Mouse (Mus musculus) megakaryocyte, embryonic 14.5 days (primary cell): Measurements from ENCODE around the gene Ptpra. TPM values are rescaled to one million over a fixed set of nuclear protein-coding genes. Genes with fewer than 3 reads are reported as not detected.

Experiments
- H3K27me3 ChIP-seq: replicated peaks from 2 replicates; pipeline ENCODE3; 2012; ENCODE audit warnings: inconsistent platforms
- H3K36me3 ChIP-seq: replicated peaks from 2 replicates; pipeline ENCODE3; 2012; ENCODE audit warnings: low read length, inconsistent platforms, mixed read lengths
- H3K4me1 ChIP-seq: 2 replicates; pipeline ENCODE4 v1.6.1; 2012; ENCODE audit warnings: inconsistent platforms
- H3K4me3 ChIP-seq: replicated peaks from 2 replicates; pipeline ENCODE3; 2012; ENCODE audit warnings: moderate library complexity, mild to moderate bottlenecking, inconsistent platforms
- H3K9me3 ChIP-seq: 2 replicates; pipeline ENCODE4 v1.6.1; 2012; ENCODE audit warnings: inconsistent platforms
- FLI1 ChIP-seq: IDR thresholded peaks from 2 replicates; pipeline ENCODE4 v1.6.1; 2012; ENCODE audit warnings: low read length, inconsistent platforms, mixed read lengths
- GATA1 ChIP-seq: IDR thresholded peaks from 3 replicates; pipeline ENCODE4 v1.6.1; 2012; ENCODE audit warnings: mixed read lengths, low read length, inconsistent platforms, borderline replicate concordance
- polyA plus RNA-seq: library from polyadenylated mRNA; stranded (reverse); fragments of >175 nt; gene quantifications from 2 replicates; pipeline ENCODE4 v1.2.3, GENCODE M21; 2012; ENCODE audit warnings: low replicate concordance; ENCODE audit not compliant: insufficient read depth

Gene Ptpra
- polyA plus RNA-seq, 1 experiment: 14.1 TPM

- peaks cover 52% of the 10 kb centered on the region for H3K4me1 ChIP-seq
- H3K36me3 ChIP-seq: peaks cover 38% of the 10 kb centered on the region
- H3K9me3 ChIP-seq: no peaks in the 10 kb centered on the region
- TF ChIP-seq GATA1 (no peak), FLI1 (no peak)
- peaks cover 20% of the 10 kb centered on the region for H3K27me3 ChIP-seq
- no peak overlapping the region for H3K4me3 ChIP-seq
Observed at GRCm38 (mm10) chr2:130588373-130588772, 138.3 kb downstream of the Ptpra start.

GRCm38 (mm10) chr2:130589157-130589556 lies 139.1 kb downstream of the Ptpra start:
- Histone ChIP-seq H3K36me3 (peaks cover 41% of the 10 kb centered on the region), H3K4me3 (no peak overlapping the region), H3K9me3 (no peaks in the 10 kb centered on the region), H3K27me3 (peaks cover 12% of the 10 kb centered on the region), H3K4me1 (peaks cover 44% of the 10 kb centered on the region)
- TF ChIP-seq FLI1 (no peak), GATA1 (no peak)

- peaks cover 6% of the 10 kb centered on the region for H3K27me3 ChIP-seq
- H3K4me1 ChIP-seq: peaks cover 38% of the 10 kb centered on the region
- H3K4me3 ChIP-seq: no peak overlapping the region
- no peak for TF ChIP-seq FLI1
- no peak for TF ChIP-seq GATA1
- H3K36me3 ChIP-seq: peaks cover 45% of the 10 kb centered on the region
- no peaks in the 10 kb centered on the region for H3K9me3 ChIP-seq
Observed at GRCm38 (mm10) chr2:130589761-130590160, 139.7 kb downstream of the Ptpra start.

- H3K36me3 ChIP-seq: peaks cover 57% of the 10 kb centered on the region
- TF ChIP-seq GATA1 (no peak), FLI1 (no peak)
- H3K27me3 ChIP-seq: peaks cover under 1% of the 10 kb centered on the region
- H3K4me1 ChIP-seq: peaks cover 30% of the 10 kb centered on the region
- no peak overlapping the region for H3K4me3 ChIP-seq
- H3K9me3 ChIP-seq: no peaks in the 10 kb centered on the region
Observed at GRCm38 (mm10) chr2:130591016-130591415, 140.9 kb downstream of the Ptpra start.

- Histone ChIP-seq H3K4me3 (no peak overlapping the region), H3K4me1 (peaks cover 15% of the 10 kb centered on the region), H3K9me3 (no peaks in the 10 kb centered on the region), H3K36me3 (peaks cover 84% of the 10 kb centered on the region), H3K27me3 (no peaks in the 10 kb centered on the region)
- no peak for TF ChIP-seq GATA1
- no peak for TF ChIP-seq FLI1
Observed at GRCm38 (mm10) chr2:130595596-130595995, 145.5 kb downstream of the Ptpra start.

GRCm38 (mm10) chr2:130597601-130598010 lies 147.5 kb downstream of the Ptpra start:
- H3K4me1 ChIP-seq: peaks cover 15% of the 10 kb centered on the region
- no peaks in the 10 kb centered on the region for H3K9me3 ChIP-seq
- H3K27me3 ChIP-seq: no peaks in the 10 kb centered on the region
- no peak for TF ChIP-seq GATA1
- TF ChIP-seq FLI1: no peak
- no peak overlapping the region for H3K4me3 ChIP-seq
- peaks cover 81% of the 10 kb centered on the region for H3K36me3 ChIP-seq

GRCm38 (mm10) chr2:130598399-130598798 lies 148.3 kb downstream of the Ptpra start:
- H3K36me3 ChIP-seq: peaks cover 82% of the 10 kb centered on the region
- no peaks in the 10 kb centered on the region for H3K27me3 ChIP-seq
- peaks cover 15% of the 10 kb centered on the region for H3K4me1 ChIP-seq
- TF ChIP-seq GATA1: no peak
- TF ChIP-seq FLI1: no peak
- no peaks in the 10 kb centered on the region for H3K9me3 ChIP-seq
- H3K4me3 ChIP-seq: no peak overlapping the region

GRCm38 (mm10) chr2:130602195-130602594 lies 152.1 kb downstream of the Ptpra start:
- Histone ChIP-seq H3K9me3 (no peaks in the 10 kb centered on the region), H3K4me3 (no peak overlapping the region), H3K4me1 (peaks cover 11% of the 10 kb centered on the region), H3K27me3 (no peaks in the 10 kb centered on the region), H3K36me3 (peaks cover 69% of the 10 kb centered on the region)
- TF ChIP-seq GATA1 (no peak), FLI1 (no peak)

Other genes with a start within 250 kb of the Ptpra start
- gene Nop56, start 175.8 kb upstream of the Ptpra start, polyA plus RNA-seq: 6.3 and 81.0 TPM in 2 replicates
- gene Idh3b, start 165.7 kb upstream of the Ptpra start, polyA plus RNA-seq: 15.2 and 70.1 TPM in 2 replicates
- gene Ebf4, start 155.1 kb upstream of the Ptpra start, polyA plus RNA-seq: not detected in 2 replicates
- gene Cpxm1, start 52.7 kb upstream of the Ptpra start, polyA plus RNA-seq: 0.64 TPM in 1 of 2 replicates, not detected in the other
- gene Gm28372, start 45.0 kb upstream of the Ptpra start, polyA plus RNA-seq: not detected in 2 replicates
- gene 1700020A23Rik, start 45.0 kb upstream of the Ptpra start, polyA plus RNA-seq: not detected in 2 replicates
- gene Tmem239, start 43.8 kb upstream of the Ptpra start, polyA plus RNA-seq: not detected in 2 replicates
- 8.9 TPM in 1 of 2 replicates, not detected in the other for gene Vps16, start 25.9 kb upstream of the Ptpra start, polyA plus RNA-seq
- 19.1 and 25.2 TPM in 2 replicates for gene Pced1a, start 25.6 kb upstream of the Ptpra start, polyA plus RNA-seq
- gene Mrps26, start 113.5 kb downstream of the Ptpra start, polyA plus RNA-seq: 94.8 and 158 TPM in 2 replicates
- gene Oxt, start 125.9 kb downstream of the Ptpra start, polyA plus RNA-seq: 0.27 TPM in 1 of 2 replicates, not detected in the other
- gene Avp, start 132.3 kb downstream of the Ptpra start, polyA plus RNA-seq: not detected in 2 replicates
- 0.94 TPM in 1 of 2 replicates, not detected in the other for gene Fastkd5, start 179.7 kb downstream of the Ptpra start, polyA plus RNA-seq
- gene Ubox5, start 179.8 kb downstream of the Ptpra start, polyA plus RNA-seq: 1.8 and 1.9 TPM in 2 replicates
- gene Lzts3, start 192.5 kb downstream of the Ptpra start, polyA plus RNA-seq: 0.46 TPM in 1 of 2 replicates, not detected in the other
- gene Ddrgk1, start 214.4 kb downstream of the Ptpra start, polyA plus RNA-seq: 85.4 and 105 TPM in 2 replicates
- gene Itpa, start 217.3 kb downstream of the Ptpra start, polyA plus RNA-seq: 8.6 and 10.1 TPM in 2 replicates
- 0.53 and 0.58 TPM in 2 replicates for gene Slc4a11, start 247.2 kb downstream of the Ptpra start, polyA plus RNA-seq